Mouse (Mus musculus) heart, postnatal 14 days (tissue): ENCODE results near the gene Hoxa6. TPM values are rescaled to one million over a fixed set of nuclear protein-coding genes. Genes with fewer than 3 reads are reported as not detected.
A peak's percentile ranks its signal among the peaks of the same experiment; 100 is the strongest.

Source experiments
- DNase-seq, 2 experiments: peaks; one replicate each; pipeline ENCODE4 v3.0.0; 2021 to 2022
- intact Hi-C: fragments of 180-260 bp; cut with DNase I; formaldehyde crosslinking; loops from one replicate; pipeline ENCODE4 v1.15.1; 2025
- total RNA-seq, 2 experiments: library from RNA; stranded (reverse); gene quantifications; 2 replicates each; pipeline ENCODE4 v1.2.3; 2021

The Hoxa6 gene
- total RNA-seq, 2 experiments from 2014 or later, result not detected

GRCm38 (mm10) chr6:52242801-52243332, 34.3 kb upstream of the Hoxa6 start:
- intact Hi-C loops, result no loop called here
- peak in 1 of 2 experiments; percentile 0 for DNase-seq

GRCm38 (mm10) chr6:52241001-52241621, 32.6 kb upstream of the Hoxa6 start:
- DNase-seq, result no peak
- intact Hi-C loops, result no loop called here

- DNase-seq, result peak; percentile 78 to 86
- intact Hi-C loops, result no loop called here
Measured at GRCm38 (mm10) chr6:52240389-52241000, 32.0 kb upstream of the Hoxa6 start, which contains the start of gene Hoxa10. Gene Hoxa10 (minus strand): TSS chr6:52240854.

- intact Hi-C loops, result no loop called here
- DNase-seq, result no peak
Measured at GRCm38 (mm10) chr6:52239625-52240388, 31.3 kb upstream of the Hoxa6 start.

GRCm38 (mm10) chr6:52238976-52239375, 30.5 kb upstream of the Hoxa6 start:
- peak in 1 of 2 experiments; percentile 2 for DNase-seq
- intact Hi-C loops, result no loop called here

- DNase-seq, result peak in 1 of 2 experiments; percentile 1
- intact Hi-C loops, result no loop called here
Measured at GRCm38 (mm10) chr6:52238155-52238545, 29.6 kb upstream of the Hoxa6 start.

GRCm38 (mm10) chr6:52237346-52238154, 29.0 kb upstream of the Hoxa6 start:
- intact Hi-C loops, result no loop called here
- DNase-seq, result peak in 1 of 2 experiments; percentile 1

- DNase-seq, result no peak
- intact Hi-C loops, result no loop called here
Measured at GRCm38 (mm10) chr6:52236806-52237205, 28.3 kb upstream of the Hoxa6 start.

- no peak for DNase-seq
- intact Hi-C loops, result no loop called here
Measured at GRCm38 (mm10) chr6:52235866-52236265, 27.3 kb upstream of the Hoxa6 start.

- intact Hi-C loops, result no loop called here
- no peak for DNase-seq
Measured at GRCm38 (mm10) chr6:52235267-52235666, 26.7 kb upstream of the Hoxa6 start.

GRCm38 (mm10) chr6:52234428-52235140, 26.1 kb upstream of the Hoxa6 start:
- intact Hi-C loops, result no loop called here
- DNase-seq, result peak in 1 of 2 experiments; percentile 1

GRCm38 (mm10) chr6:52233546-52234427, 25.3 kb upstream of the Hoxa6 start:
- DNase-seq, result no peak
- intact Hi-C loops, result no loop called here

- peak; percentile 1 to 15 for DNase-seq
- intact Hi-C loops, result no loop called here
Measured at GRCm38 (mm10) chr6:52232984-52233545, 24.5 kb upstream of the Hoxa6 start.

- intact Hi-C loops, result no loop called here
- DNase-seq, result no peak
Measured at GRCm38 (mm10) chr6:52232568-52232965, 24.0 kb upstream of the Hoxa6 start.

GRCm38 (mm10) chr6:52231885-52232567, 23.5 kb upstream of the Hoxa6 start:
- DNase-seq, result no peak
- intact Hi-C loops, result no loop called here

GRCm38 (mm10) chr6:52230516-52231165, 22.1 kb upstream of the Hoxa6 start, which contains the start of gene Hoxa9:
Gene Hoxa9 (minus strand): TSS chr6:52231089.
- intact Hi-C loops, result no loop called here
- DNase-seq, result no peak
